Mouse (Mus musculus) urinary bladder, adult 18-20 months (tissue): Measurements from ENCODE around the gene Ralgapb.
"Not testable (repeated sequence)": the region's sequence is repeated elsewhere in the genome, so short reads cannot be mapped to it uniquely, and the experiment has no call there.

Experiments
- DNase-seq, 2 experiments: peaks; one replicate each; pipeline ENCODE4 v3.0.0; 2022; ENCODE audit warnings: low spot score in 2 of 2, mixed read lengths in 2 of 2

Gene Ralgapb

GRCm38 (mm10) chr2:158409595-158410021, at the start of gene Ralgapb:
Ralgapb (plus strand) TSS chr2:158409848.
- DNase-seq, result peak; percentile 95 to 99

- DNase-seq, result peak; percentile 74 to 75
Measured at GRCm38 (mm10) chr2:158360873-158361677, 48.6 kb upstream of the Ralgapb start.

- no peak for DNase-seq
Measured at GRCm38 (mm10) chr2:158361678-158362320, 47.8 kb upstream of the Ralgapb start.

- DNase-seq, result no peak
Measured at GRCm38 (mm10) chr2:158364175-158364574, 45.5 kb upstream of the Ralgapb start.

GRCm38 (mm10) chr2:158365099-158365850, 44.4 kb upstream of the Ralgapb start:
- DNase-seq, result no peak

GRCm38 (mm10) chr2:158367654-158368053, 42.0 kb upstream of the Ralgapb start:
- DNase-seq, result no peak

- no peak for DNase-seq
Measured at GRCm38 (mm10) chr2:158368313-158368712, 41.3 kb upstream of the Ralgapb start.

- DNase-seq, result no peak
Measured at GRCm38 (mm10) chr2:158369474-158370172, 40.0 kb upstream of the Ralgapb start.

GRCm38 (mm10) chr2:158370173-158370550, 39.5 kb upstream of the Ralgapb start:
- DNase-seq, result no peak

GRCm38 (mm10) chr2:158373061-158373460, 36.6 kb upstream of the Ralgapb start:
- peak in 1 of 2 experiments; percentile 22 for DNase-seq

- no peak for DNase-seq
Measured at GRCm38 (mm10) chr2:158373516-158373915, 36.1 kb upstream of the Ralgapb start.

GRCm38 (mm10) chr2:158375443-158376122, 34.1 kb upstream of the Ralgapb start, which contains the start of gene Snhg11:
Snhg11 (plus strand) TSS chr2:158375638.
- DNase-seq, result no peak

GRCm38 (mm10) chr2:158376123-158376687, 33.4 kb upstream of the Ralgapb start:
- no peak for DNase-seq

GRCm38 (mm10) chr2:158376798-158377197, 32.9 kb upstream of the Ralgapb start:
- DNase-seq, result no peak

- no peak for DNase-seq
Measured at GRCm38 (mm10) chr2:158377811-158378210, 31.8 kb upstream of the Ralgapb start.

GRCm38 (mm10) chr2:158379354-158380078, 30.1 kb upstream of the Ralgapb start:
- no peak for DNase-seq

GRCm38 (mm10) chr2:158386072-158386471, 23.6 kb upstream of the Ralgapb start:
- DNase-seq, result no peak

GRCm38 (mm10) chr2:158389421-158389820, 20.2 kb upstream of the Ralgapb start:
- DNase-seq, result no peak

- DNase-seq, result no peak
Measured at GRCm38 (mm10) chr2:158396369-158396768, 13.3 kb upstream of the Ralgapb start.

- not testable (repeated sequence) for DNase-seq
Measured at GRCm38 (mm10) chr2:158397140-158397539, 12.5 kb upstream of the Ralgapb start.
